Mouse (Mus musculus) erythroblast, embryonic 14.5 days (primary cell): Measurements from ENCODE around the gene Smad3. TPM values are rescaled to one million over a fixed set of nuclear protein-coding genes. Genes with fewer than 3 reads are reported as not detected.

Experiments
- H3K27me3 ChIP-seq: 2 replicates; pipeline ENCODE4 v1.6.1; 2012; ENCODE audit warnings: inconsistent platforms; ENCODE audit not compliant: control insufficient read depth
- H3K36me3 ChIP-seq: 2 replicates; pipeline ENCODE4 v1.6.1; 2012; ENCODE audit warnings: mild to moderate bottlenecking, inconsistent platforms; ENCODE audit not compliant: control insufficient read depth
- H3K4me1 ChIP-seq: 2 replicates; pipeline ENCODE4 v1.6.1; 2012; ENCODE audit warnings: inconsistent platforms; ENCODE audit not compliant: control insufficient read depth
- H3K4me3 ChIP-seq: replicated peaks from 2 replicates; pipeline ENCODE3; 2012; ENCODE audit warnings: moderate library complexity, mild to moderate bottlenecking, inconsistent platforms
- H3K9me3 ChIP-seq: 2 replicates; pipeline ENCODE4 v1.6.1; 2012; ENCODE audit warnings: low read length, inconsistent platforms, mixed read lengths; ENCODE audit not compliant: control insufficient read depth
- GATA1 ChIP-seq: IDR thresholded peaks from 2 replicates; pipeline ENCODE4 v1.6.1; 2012; ENCODE audit warnings: low read length, inconsistent platforms, mixed read lengths
- TAL1 ChIP-seq: IDR thresholded peaks from 3 replicates; pipeline ENCODE4 v1.6.1; 2012; ENCODE audit warnings: low read length, inconsistent platforms, mixed read lengths
- polyA plus RNA-seq: library from polyadenylated mRNA; stranded (reverse); fragments of >175 nt; gene quantifications from 2 replicates; pipeline ENCODE4 v1.2.3, GENCODE M21; 2012

The Smad3 gene
- polyA plus RNA-seq, 1 experiment = 0.06 TPM

DNA sequence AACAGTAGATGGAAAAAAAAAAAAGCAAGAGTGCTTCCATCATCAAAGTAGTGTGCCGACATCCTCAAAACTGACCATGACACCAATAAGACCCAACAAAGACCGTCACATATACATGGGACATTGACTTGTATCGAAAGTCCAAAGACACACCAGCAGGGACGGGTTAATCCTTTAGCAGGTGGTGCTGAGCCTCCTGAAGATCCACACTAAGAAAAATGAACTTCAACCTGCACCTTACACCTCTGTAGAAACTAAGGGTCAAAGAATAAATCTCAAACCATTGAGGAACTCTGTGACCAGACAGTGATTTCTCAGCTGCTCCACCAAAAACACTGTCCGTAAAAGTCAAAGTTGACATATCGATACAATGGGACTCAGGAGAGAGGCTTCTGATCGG lies 88.0 kb downstream of the Smad3 start:
- Histone ChIP-seq H3K36me3 (peaks cover 28% of the 10 kb centered on the region), H3K9me3 (no peaks in the 10 kb centered on the region), H3K4me1 (no peaks in the 10 kb centered on the region), H3K4me3 (no peak overlapping the region), H3K27me3 (no peaks in the 10 kb centered on the region)
- TF ChIP-seq TAL1 (no peak), GATA1 (no peak)

GRCm38 (mm10) chr9:63668621-63669020 lies 89.2 kb downstream of the Smad3 start:
- H3K4me3 ChIP-seq = no peak overlapping the region
- TF ChIP-seq GATA1 (no peak), TAL1 (no peak)
- no peaks in the 10 kb centered on the region for H3K4me1 ChIP-seq
- peaks cover 33% of the 10 kb centered on the region for H3K36me3 ChIP-seq
- H3K9me3 ChIP-seq = no peaks in the 10 kb centered on the region
- H3K27me3 ChIP-seq = no peaks in the 10 kb centered on the region

DNA sequence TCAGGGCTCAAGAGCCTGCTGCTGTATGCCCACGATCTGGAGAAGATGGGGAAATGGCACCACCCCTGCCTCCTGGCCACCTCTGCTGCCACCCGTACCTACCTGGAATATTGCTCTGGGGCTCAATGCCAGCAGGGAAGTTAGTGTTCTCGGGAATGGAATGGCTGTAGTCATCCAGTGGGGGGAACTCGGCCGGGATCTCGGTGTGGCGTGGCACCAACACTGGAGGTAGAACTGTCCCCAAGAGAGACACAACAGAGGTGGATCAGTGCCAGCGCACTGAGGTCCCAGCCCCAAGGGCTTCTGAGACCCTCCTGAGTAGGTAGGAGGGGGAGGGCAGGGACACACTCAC lies 90.4 kb downstream of the Smad3 start:
- no peaks in the 10 kb centered on the region for H3K9me3 ChIP-seq
- TF ChIP-seq GATA1 (no peak), TAL1 (no peak)
- no peak overlapping the region for H3K4me3 ChIP-seq
- H3K27me3 ChIP-seq = no peaks in the 10 kb centered on the region
- no peaks in the 10 kb centered on the region for H3K4me1 ChIP-seq
- H3K36me3 ChIP-seq = peaks cover 41% of the 10 kb centered on the region

- no peak for TF ChIP-seq TAL1
- TF ChIP-seq GATA1 = no peak
- Histone ChIP-seq H3K27me3 (no peaks in the 10 kb centered on the region), H3K4me1 (no peaks in the 10 kb centered on the region), H3K4me3 (no peak overlapping the region), H3K9me3 (no peaks in the 10 kb centered on the region), H3K36me3 (peaks cover 44% of the 10 kb centered on the region)
Observed at GRCm38 (mm10) chr9:63666612-63667372, 91.0 kb downstream of the Smad3 start.

GRCm38 (mm10) chr9:63664792-63665646 lies 92.8 kb downstream of the Smad3 start:
- no peak overlapping the region for H3K4me3 ChIP-seq
- H3K36me3 ChIP-seq = peaks cover 56% of the 10 kb centered on the region
- H3K9me3 ChIP-seq = no peaks in the 10 kb centered on the region
- H3K4me1 ChIP-seq = no peaks in the 10 kb centered on the region
- TF ChIP-seq TAL1 (no peak), GATA1 (no peak)
- H3K27me3 ChIP-seq = no peaks in the 10 kb centered on the region

DNA sequence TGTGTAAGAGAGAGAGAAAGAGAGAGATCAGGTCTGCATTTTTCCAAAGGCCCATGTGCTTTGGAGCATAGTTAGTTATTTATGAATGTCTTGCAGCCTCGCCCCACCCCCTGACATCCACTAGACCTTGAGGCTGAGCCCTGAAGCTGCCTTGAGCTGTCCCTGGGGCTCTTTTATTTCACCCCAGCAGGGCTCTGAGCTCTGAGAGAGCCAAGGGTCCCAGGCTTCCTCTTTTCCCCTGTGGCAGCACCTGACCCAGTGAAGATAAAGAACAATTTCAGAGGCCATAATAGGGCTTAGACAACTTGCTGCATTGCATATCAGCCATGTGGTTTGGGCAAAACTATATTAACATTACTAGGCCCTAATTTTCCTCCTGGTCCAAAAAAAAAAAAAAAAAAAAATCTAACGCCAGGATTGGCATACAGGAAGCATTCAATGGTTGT lies 93.5 kb downstream of the Smad3 start:
- Histone ChIP-seq H3K36me3 (peaks cover 57% of the 10 kb centered on the region), H3K27me3 (no peaks in the 10 kb centered on the region), H3K4me1 (no peaks in the 10 kb centered on the region), H3K4me3 (no peak overlapping the region), H3K9me3 (no peaks in the 10 kb centered on the region)
- TF ChIP-seq TAL1 (no peak), GATA1 (no peak)

DNA sequence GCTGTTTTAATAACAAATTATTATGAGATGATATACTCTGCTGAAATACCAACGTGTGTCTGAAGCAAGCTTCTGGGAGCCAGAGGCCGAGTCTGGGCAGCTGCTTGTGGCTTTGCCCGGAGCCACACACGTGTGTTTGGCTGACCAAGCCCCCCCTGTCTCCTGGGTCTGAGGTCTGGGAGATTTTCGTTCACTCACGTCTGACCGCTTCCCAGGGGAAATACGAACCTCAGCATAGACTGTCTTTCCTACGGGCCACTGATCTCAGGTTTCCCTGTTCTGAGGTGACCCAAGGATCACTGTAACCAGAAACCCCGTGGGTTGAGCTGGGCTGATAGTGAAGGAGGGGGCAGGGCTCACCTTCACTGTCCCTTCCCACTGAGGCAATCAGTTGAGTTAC lies 94.6 kb downstream of the Smad3 start:
- H3K27me3 ChIP-seq = no peaks in the 10 kb centered on the region
- no peaks in the 10 kb centered on the region for H3K4me1 ChIP-seq
- H3K4me3 ChIP-seq = no peak overlapping the region
- TF ChIP-seq TAL1 (no peak), GATA1 (no peak)
- H3K36me3 ChIP-seq = peaks cover 61% of the 10 kb centered on the region
- H3K9me3 ChIP-seq = no peaks in the 10 kb centered on the region

DNA sequence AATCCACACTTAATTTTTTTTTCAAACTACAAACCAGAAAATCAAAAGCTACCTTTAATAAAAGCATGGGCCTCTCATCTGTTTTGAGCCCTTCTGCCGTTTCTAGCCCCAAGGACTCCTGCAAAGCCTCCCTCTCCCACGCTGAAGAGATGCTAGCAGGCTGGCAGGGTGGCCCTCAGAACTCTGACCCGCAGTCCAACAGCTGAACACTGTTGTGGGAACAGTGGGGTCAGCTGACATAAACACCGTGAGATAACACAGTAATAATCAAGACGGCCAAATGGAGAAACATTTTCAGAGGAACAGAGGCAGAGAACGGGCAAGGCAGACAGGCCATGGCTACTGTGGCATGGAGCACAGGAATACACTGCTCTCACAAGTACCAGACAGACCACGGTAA lies 95.0 kb downstream of the Smad3 start:
- Histone ChIP-seq H3K9me3 (no peaks in the 10 kb centered on the region), H3K27me3 (no peaks in the 10 kb centered on the region), H3K4me1 (no peaks in the 10 kb centered on the region), H3K36me3 (peaks cover 60% of the 10 kb centered on the region), H3K4me3 (no peak overlapping the region)
- TF ChIP-seq TAL1 = no peak
- TF ChIP-seq GATA1 = no peak

DNA sequence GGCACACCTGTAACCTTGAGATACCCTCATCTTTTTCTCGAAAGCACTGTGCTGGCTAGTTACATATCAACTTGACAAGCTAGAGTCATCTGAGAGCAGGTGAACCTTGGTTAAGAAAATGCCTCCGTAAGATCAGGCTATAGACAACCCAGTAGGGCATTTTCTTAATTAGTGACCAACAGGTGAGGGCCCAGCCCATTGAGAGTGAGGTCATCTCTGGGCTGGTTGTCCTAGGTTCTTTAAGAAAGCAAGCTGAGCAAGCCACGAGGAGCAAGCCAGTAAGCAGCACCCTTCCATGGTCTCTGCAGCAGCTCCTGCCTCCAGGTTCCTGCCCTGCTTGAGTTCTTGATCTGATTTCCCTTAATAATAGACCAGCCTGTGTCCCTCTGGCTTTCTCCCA lies 97.1 kb downstream of the Smad3 start:
- peaks cover 40% of the 10 kb centered on the region for H3K36me3 ChIP-seq
- H3K27me3 ChIP-seq = no peaks in the 10 kb centered on the region
- H3K9me3 ChIP-seq = no peaks in the 10 kb centered on the region
- no peaks in the 10 kb centered on the region for H3K4me1 ChIP-seq
- TF ChIP-seq TAL1 = no peak
- TF ChIP-seq GATA1 = no peak
- no peak overlapping the region for H3K4me3 ChIP-seq
